Mouse (Mus musculus) limb, embryonic 11.5 days (tissue): ENCODE results near the gene Npas2. TPM values are rescaled to one million over a fixed set of nuclear protein-coding genes. Genes with fewer than 3 reads are reported as not detected.

Experiments
- ATAC-seq: fragments of 200-750 bp; cut with Nextera tagmentation; 2 replicates; pipeline ENCODE4 v1.8.0; 2017; ENCODE audit warnings: low read depth; ENCODE audit not compliant: insufficient number of reproducible peaks, low FRiP score, low TSS enrichment
- DNase-seq: peaks from one replicate; pipeline ENCODE4 v3.0.0-alpha.2; 2015; ENCODE audit warnings: low spot score
- H3K27ac ChIP-seq: fragments of 300-500 bp; sonication (generic); replicated peaks from 2 replicates; pipeline ENCODE4 v1.5.1; 2014; ENCODE audit warnings: low read depth, mild to moderate bottlenecking, low read length
- H3K27me3 ChIP-seq: fragments of 300-500 bp; sonication (generic); 2 replicates; pipeline ENCODE4 v1.6.1; 2014; ENCODE audit warnings: mild to moderate bottlenecking, low read length, mixed read lengths; ENCODE audit not compliant: control insufficient read depth, insufficient read depth
- H3K36me3 ChIP-seq: fragments of 300-500 bp; sonication (generic); 2 replicates; pipeline ENCODE4 v1.6.1; 2014; ENCODE audit warnings: mild to moderate bottlenecking, low read length, moderate library complexity, mixed read lengths; ENCODE audit not compliant: control insufficient read depth, insufficient read depth
- H3K4me1 ChIP-seq: fragments of 300-500 bp; sonication (generic); 2 replicates; pipeline ENCODE4 v1.6.1; 2014; ENCODE audit warnings: low read length, mixed read lengths; ENCODE audit not compliant: control insufficient read depth, insufficient read depth
- H3K4me2 ChIP-seq: fragments of 300-500 bp; sonication (generic); 2 replicates; pipeline ENCODE4 v1.6.1; 2014; ENCODE audit warnings: low read depth, mild to moderate bottlenecking, moderate library complexity; ENCODE audit not compliant: severe bottlenecking
- H3K4me3 ChIP-seq: fragments of 300-500 bp; sonication (generic); 2 replicates; pipeline ENCODE4 v1.5.1; 2014; ENCODE audit warnings: low read depth, low read length
- H3K9ac ChIP-seq: fragments of 300-500 bp; sonication (generic); 2 replicates; pipeline ENCODE4 v1.6.1; 2014; ENCODE audit warnings: mild to moderate bottlenecking, low read length
- H3K9me3 ChIP-seq: fragments of 300-500 bp; sonication (generic); 2 replicates; pipeline ENCODE4 v1.6.1; 2016; ENCODE audit warnings: low read length; ENCODE audit not compliant: control insufficient read depth
- WGBS: fragments of 180-500 bp; shearing (Covaris S2); extraction: QIAGEN DNeasy Blood & Tissue Kit; methylation state at CpG from one replicate; pipeline ENCODE4 v1.1.7; 2014; 5-methylcytosine and 5-hydroxymethylcytosine counted together
- polyA plus RNA-seq: library from polyadenylated mRNA; unstranded; fragments of >200 nt; fragmentation: Nextera tagmentation; extraction: Ambion mirVana; gene quantifications from 2 replicates; pipeline ENCODE4 v1.2.1, GENCODE M21; 2014

Gene Npas2
- polyA plus RNA-seq, 1 experiment from 2014 or later, result 0.03 TPM

DNA sequence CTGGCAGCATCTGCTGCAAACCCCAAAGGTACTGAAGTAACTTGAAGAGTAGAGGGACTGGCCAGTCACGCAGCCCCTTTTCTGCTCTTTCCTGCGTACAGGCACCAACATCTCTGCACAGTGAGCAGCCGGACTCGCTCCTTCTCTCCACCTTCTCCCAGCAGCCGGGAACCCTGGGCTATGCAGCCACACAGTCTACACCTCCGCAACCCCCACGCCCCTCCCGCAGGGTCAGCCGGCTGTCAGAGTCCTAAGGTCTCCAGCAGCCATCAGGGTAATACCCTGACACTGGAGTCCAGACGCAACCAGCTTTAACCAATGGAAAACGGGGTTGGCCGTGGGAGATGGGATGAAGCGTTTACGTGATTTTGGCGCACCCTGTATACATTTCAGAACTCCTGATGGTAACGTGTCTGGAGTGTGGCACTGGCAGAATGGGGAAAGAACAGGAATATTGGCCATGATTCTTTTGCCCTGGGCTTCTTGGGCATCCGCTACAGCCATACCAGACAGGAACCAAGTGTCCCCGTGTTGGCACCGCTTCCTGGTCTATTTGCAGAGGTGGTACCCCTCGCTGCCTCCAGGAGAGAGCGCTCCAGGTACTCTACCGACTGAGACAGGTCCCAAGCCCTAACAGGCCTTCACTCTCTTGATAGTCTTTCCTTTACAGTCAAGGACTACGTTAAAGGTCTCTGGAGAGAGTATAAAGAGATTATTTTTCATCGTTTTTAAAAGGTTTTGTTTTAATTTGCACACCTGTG is 168.4 kb downstream of the Npas2 start:
- Histone ChIP-seq H3K27ac (no peak overlapping the region), H3K9ac (no peak overlapping the region), H3K36me3 (no peaks in the 10 kb centered on the region), H3K9me3 (no peaks in the 10 kb centered on the region), H3K4me1 (peaks cover 1% of the 10 kb centered on the region; the same call in 1 of the 2 replicates), H3K4me3 (peak overlapping the region; percentile 19; the same call in 1 of the 2 replicates), H3K27me3 (0 out of 2 replicates have a peak, but pooled peaks cover 3% of the 10 kb centered on the region), H3K4me2 (peak overlapping the region; percentile 44)
- no peak for DNase-seq
- ATAC-seq, result no peak
- 27% methylated on average over 24 of the region's 24 CpGs for WGBS

GRCm38 (mm10) chr1:39362515-39362893 is 169.0 kb downstream of the Npas2 start:
- no peak overlapping the region for H3K4me2 ChIP-seq

DNA sequence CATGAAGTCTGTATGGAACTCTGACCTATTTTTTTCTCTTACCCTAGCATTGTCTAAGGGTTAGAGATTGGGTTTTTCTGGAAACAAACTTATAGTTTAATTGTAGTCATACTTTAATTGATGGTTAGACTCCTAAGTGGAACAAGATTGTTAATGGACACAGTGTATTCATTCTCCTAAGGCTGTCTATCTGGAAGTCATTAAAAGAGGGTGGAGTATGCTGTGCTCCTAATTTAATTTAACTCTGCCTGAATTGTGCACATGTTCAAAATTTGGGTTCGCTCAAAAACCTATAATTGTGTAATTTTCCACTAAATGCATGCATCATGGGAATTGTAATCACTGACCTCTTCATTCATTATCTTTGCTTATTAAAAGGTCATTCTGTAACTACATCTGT is 172.0 kb downstream of the Npas2 start:
- ATAC-seq (no peak), DNase-seq (no peak)
- H3K36me3 ChIP-seq, result peaks cover 6% of the 10 kb centered on the region; the same call in 1 of the 2 replicates
- no peak overlapping the region for H3K27ac ChIP-seq
- no peak overlapping the region for H3K9ac ChIP-seq
- H3K4me1 ChIP-seq, result peaks cover 4% of the 10 kb centered on the region; the same call in 1 of the 2 replicates
- H3K27me3 ChIP-seq, result 0 out of 2 replicates have a peak, but pooled peaks cover 3% of the 10 kb centered on the region
- no peaks in the 10 kb centered on the region for H3K9me3 ChIP-seq
- WGBS, result 57% methylated on average over 1 of the region's 1 CpGs
- H3K4me3 ChIP-seq, result no peak overlapping the region
- no peak overlapping the region for H3K4me2 ChIP-seq

More at GRCm38 (mm10) chr1:39362515-39362893, 169.0 kb downstream of the Npas2 start:
- Histone ChIP-seq H3K9ac (no peak overlapping the region), H3K36me3 (no peaks in the 10 kb centered on the region), H3K27ac (no peak overlapping the region), H3K4me3 (no peak overlapping the region), H3K4me1 (peaks cover 4% of the 10 kb centered on the region; the same call in 1 of the 2 replicates), H3K27me3 (0 out of 2 replicates have a peak, but pooled peaks cover 3% of the 10 kb centered on the region), H3K9me3 (no peaks in the 10 kb centered on the region)
- DNase-seq (no peak), ATAC-seq (no peak)
- 52% methylated on average over 7 of the region's 7 CpGs for WGBS

- Histone ChIP-seq H3K4me1 (peaks cover 4% of the 10 kb centered on the region; the same call in 1 of the 2 replicates), H3K27me3 (no peaks in the 10 kb centered on the region), H3K4me2 (peak overlapping the region; percentile 48), H3K27ac (no peak overlapping the region), H3K36me3 (peaks cover 18% of the 10 kb centered on the region), H3K4me3 (peak overlapping the region; percentile 80), H3K9ac (peak overlapping the region; percentile 50), H3K9me3 (no peaks in the 10 kb centered on the region)
- WGBS, result 27% methylated on average over 6 of the region's 6 CpGs
- DNase-seq, result no peak
- ATAC-seq, result 0 out of 2 replicates have a peak, but pooled peaks have one; percentile 24
Measured at GRCm38 (mm10) chr1:39367045-39367444, 173.5 kb downstream of the Npas2 start.

- H3K9me3 ChIP-seq, result no peaks in the 10 kb centered on the region
- H3K9ac ChIP-seq, result peak within 1 kb of the TSS; percentile 92
- H3K4me3 ChIP-seq, result peak within 1 kb of the TSS; percentile 80
- peak; percentile 98 for DNase-seq
- H3K27ac ChIP-seq, result peak within 1 kb of the TSS; percentile 53
- peak; percentile 99 for ATAC-seq
- H3K4me2 ChIP-seq, result peak within 1 kb of the TSS; percentile 86
- under 1% methylated on average over 62 of the region's 62 CpGs for WGBS
- H3K27me3 ChIP-seq, result no peaks in the 10 kb centered on the region
- peaks cover 4% of the 10 kb centered on the region; the same call in 1 of the 2 replicates for H3K4me1 ChIP-seq
- H3K36me3 ChIP-seq, result peaks cover 24% of the 10 kb centered on the region
Measured at GRCm38 (mm10) chr1:39367601-39368266, 174.2 kb downstream of the Npas2 start, which contains the start of gene Rpl31. Rpl31 (plus strand) TSS chr1:39367842.

- H3K27me3 ChIP-seq, result no peaks in the 10 kb centered on the region
- peak; percentile 15; the same call in 1 of the 2 replicates for ATAC-seq
- H3K4me2 ChIP-seq, result peak overlapping the region; percentile 86
- H3K4me3 ChIP-seq, result peak overlapping the region; percentile 80
- peak; percentile 49 for DNase-seq
- peaks cover 24% of the 10 kb centered on the region for H3K36me3 ChIP-seq
- no peaks in the 10 kb centered on the region for H3K9me3 ChIP-seq
- peak overlapping the region; percentile 53 for H3K27ac ChIP-seq
- H3K9ac ChIP-seq, result peak overlapping the region; percentile 92
- H3K4me1 ChIP-seq, result peaks cover 4% of the 10 kb centered on the region; the same call in 1 of the 2 replicates
- WGBS, result under 1% methylated on average over 34 of the region's 34 CpGs
Measured at GRCm38 (mm10) chr1:39368267-39368841, 174.8 kb downstream of the Npas2 start.

GRCm38 (mm10) chr1:39370431-39370830 is 176.9 kb downstream of the Npas2 start:
- H3K4me1 ChIP-seq, result peaks cover 4% of the 10 kb centered on the region; the same call in 1 of the 2 replicates
- no peak overlapping the region for H3K27ac ChIP-seq
- H3K27me3 ChIP-seq, result no peaks in the 10 kb centered on the region
- no peak overlapping the region for H3K4me3 ChIP-seq
- WGBS, result 93% methylated on average over 6 of the region's 6 CpGs
- ATAC-seq (no peak), DNase-seq (no peak)
- H3K4me2 ChIP-seq, result no peak overlapping the region
- H3K9ac ChIP-seq, result no peak overlapping the region
- peaks cover 24% of the 10 kb centered on the region for H3K36me3 ChIP-seq
- no peaks in the 10 kb centered on the region for H3K9me3 ChIP-seq

- ATAC-seq (no peak), DNase-seq (no peak)
- Histone ChIP-seq H3K27me3 (no peaks in the 10 kb centered on the region), H3K27ac (no peak overlapping the region), H3K36me3 (peaks cover 24% of the 10 kb centered on the region), H3K4me3 (no peak overlapping the region), H3K4me1 (no peaks in the 10 kb centered on the region), H3K9ac (no peak overlapping the region), H3K4me2 (no peak overlapping the region), H3K9me3 (no peaks in the 10 kb centered on the region)
- 86% methylated on average over 8 of the region's 8 CpGs for WGBS
Measured at GRCm38 (mm10) chr1:39372220-39372843, 178.8 kb downstream of the Npas2 start.
